Mouse (Mus musculus) CD8-positive naive resting alpha-beta T cell, adult 2 months (primary cell): ENCODE measurements around the gene Foxd2.

Experiments used
- DNase-seq, 2 experiments: peaks; one replicate each; pipeline ENCODE4 v3.0.0; 2022; ENCODE audit warnings: low read depth in 2 of 2, low spot score in 2 of 2

Foxd2 gene

GRCm38 (mm10) chr4:114858426-114858825 is 50.2 kb downstream of the Foxd2 start:
- DNase-seq: no peak
